Comparison of ENCODE assay signal across 16 mouse cellular contexts in genomic region chr10:9652946-9653345, GRCm38 (mm10). TPM values are rescaled to one million over a fixed set of nuclear protein-coding genes. Genes with fewer than 3 reads are reported as not detected.
"Had no signal": no experiment of that assay in that cellular context is flagged by ENCODE, and none has a peak within 500 bp of the region (broad histone marks: within the 10 kb centered on the region; RNA-seq: fewer than 3 reads in every experiment).

No protein-coding gene starts in this region.

- H3K9ac ChIP-seq: neural tube, embryonic 15.5 days; stomach, embryonic 15.5 days had no signal

- H3K27ac ChIP-seq: neural tube, embryonic 15.5 days; stomach, embryonic 15.5 days; stomach, postnatal 0 days had no signal

- H3K36me3 ChIP-seq: neural tube, embryonic 15.5 days; stomach, embryonic 15.5 days had no signal

- H3K27me3 ChIP-seq: stomach, embryonic 15.5 days had no signal

- H3K4me3 ChIP-seq: neural tube, embryonic 15.5 days; stomach, embryonic 15.5 days had no signal

- DNase-seq: retina, postnatal 1 day; right cerebral cortex, adult 18-20 months; right cerebral cortex, postnatal 14 days; right cerebral cortex, postnatal 25 days; right cerebral cortex, postnatal 4 days; spleen, adult 18-20 months; thymus, adult 18-20 months; thymus, adult 2 months; thymus, postnatal 14 days; thymus, postnatal 25 days; thymus, postnatal 36 days; thymus, postnatal 4 days had no signal

- H3K9me3 ChIP-seq: neural tube, embryonic 15.5 days; stomach, embryonic 15.5 days had no signal

- H3K4me2 ChIP-seq: neural tube, embryonic 15.5 days; stomach, embryonic 15.5 days had no signal

RNA-seq across cellular contexts. Expression of gene Samd5, which starts 22.1 kb away (rescaled TPM):
- total RNA-seq: neutrophil, adult 5-6 weeks had no signal
